Mouse (Mus musculus): ENCODE results near the gene Gm4884.
"Not testable (repeated sequence)": the region's sequence is repeated elsewhere in the genome, so short reads cannot be mapped to it uniquely, and the experiment has no call there.

Gm4884 gene

DNA sequence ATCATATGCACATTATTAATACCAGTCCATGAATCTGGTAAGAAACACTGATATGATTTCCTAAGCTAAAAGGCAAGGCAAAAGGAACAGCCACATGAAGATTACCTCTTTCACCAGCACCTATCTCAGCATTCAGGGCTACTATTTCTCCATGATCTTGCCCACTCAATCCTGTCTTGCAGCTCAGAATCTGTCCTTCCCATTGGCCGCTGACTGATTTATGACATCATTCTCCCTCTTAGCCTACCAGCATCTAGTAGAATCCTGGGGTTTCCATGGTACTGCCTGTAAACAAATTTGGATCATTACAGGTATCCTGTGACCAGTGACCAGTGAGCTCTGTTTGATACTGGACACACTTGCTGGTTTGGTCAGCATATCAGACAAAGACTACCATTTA lies at the start of gene Gm4884:
Gene Gm4884, plus strand, starts transcription at position 301 of the 400 bp plus-strand sequence.
- not testable (repeated sequence) for DNase-seq (ENCODE audit: low read depth, low spot score)

DNA sequence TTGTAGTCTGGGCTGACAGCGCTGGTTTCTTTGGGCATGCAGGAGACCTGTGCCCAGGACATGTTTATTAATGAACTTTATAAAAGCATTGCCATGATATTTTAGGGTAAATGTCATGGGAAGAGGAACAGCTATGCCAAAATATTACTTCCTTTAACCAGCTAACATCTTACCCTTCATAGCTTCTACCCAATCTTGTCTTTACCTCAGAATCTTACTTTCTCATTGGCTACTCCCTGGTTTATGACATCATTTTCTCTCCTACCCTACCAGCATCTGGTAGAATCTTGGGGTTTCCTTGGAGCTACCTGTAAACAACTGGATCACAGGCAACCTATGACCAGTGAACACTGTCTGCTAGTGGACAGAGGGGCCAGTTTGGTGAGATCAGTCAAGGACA lies 45.3 kb upstream of the Gm4884 start, which contains the start of gene 4930433I11Rik:
Gene 4930433I11Rik, plus strand, starts transcription at position 301 of the 400 bp plus-strand sequence.
- DNase-seq (ENCODE audit: low read depth, low spot score): no peak

DNA sequence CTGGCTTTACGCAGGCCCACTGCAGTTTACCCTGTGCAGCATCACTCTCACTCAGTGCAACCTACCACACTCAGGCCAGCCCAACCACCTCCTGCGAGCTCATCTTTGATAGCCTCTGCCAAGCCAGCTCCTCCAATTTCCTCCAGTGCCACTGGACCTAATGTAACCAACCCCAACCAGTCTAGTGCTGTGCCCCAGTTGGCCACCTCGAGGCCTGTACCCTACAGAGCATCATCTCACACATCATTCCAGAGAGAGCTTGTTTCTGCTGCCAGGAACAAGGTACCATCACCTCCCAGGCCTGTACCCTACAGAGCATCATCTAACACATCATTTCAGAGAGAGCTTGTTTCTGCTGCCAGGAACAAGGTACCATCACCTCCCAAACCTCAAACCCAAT lies 11.5 kb downstream of the Gm4884 start:
- DNase-seq (ENCODE audit: low read depth, low spot score): not testable (repeated sequence)

Measured in CD4-positive helper T cell, adult 2 months (primary cell).